In genomic region chr10:67540591-67540990, GRCm38 (mm10) we compare ENCODE assay signal across 17 mouse cellular contexts. TPM values are rescaled to one million over a fixed set of nuclear protein-coding genes. Genes with fewer than 3 reads are reported as not detected.
DNase-seq lines count a peak whose midpoint lies in the region; ATAC-seq and TF ChIP-seq lines count a peak whose summit lies in the region.
"Had no signal": no experiment of that assay in that cellular context is flagged by ENCODE, and none has a peak within 500 bp of the region (broad histone marks: within the 10 kb centered on the region; RNA-seq: fewer than 3 reads in every experiment).

No protein-coding gene starts in this region.

- peaks cover 12% of the 10 kb centered on the region; the same call in 1 of the 2 replicates for H3K4me1 ChIP-seq in forebrain, embryonic 11.5 days (replicated peaks; ENCODE audit: control insufficient read depth, insufficient read depth, low read length)
- H3K4me1 ChIP-seq in forebrain, embryonic 14.5 days (ENCODE audit: control insufficient read depth, insufficient read depth, low read length): peaks cover 9% of the 10 kb centered on the region; the same call in 1 of the 2 replicates
- H3K4me1 ChIP-seq in heart, postnatal 0 days (ENCODE audit: control insufficient read depth, insufficient read depth): peaks cover 26% of the 10 kb centered on the region
- H3K4me1 ChIP-seq in midbrain, embryonic 12.5 days: peaks cover 34% of the 10 kb centered on the region
- peaks cover 56% of the 10 kb centered on the region for H3K4me1 ChIP-seq in midbrain, embryonic 15.5 days
- H3K4me1 ChIP-seq in limb, embryonic 12.5 days (replicated peaks): peaks cover 34% of the 10 kb centered on the region

- no peak for TF ChIP-seq CTCF in heart, postnatal 0 days (IDR thresholded peaks at IDR 0.05; ENCODE audit: low read depth)

- H3K4me2 ChIP-seq in forebrain, embryonic 11.5 days (ENCODE audit: low read depth, low read length, severe bottlenecking): peak overlapping the region; percentile 15; the same call in 1 of the 2 replicates
- no peak overlapping the region for H3K4me2 ChIP-seq in forebrain, embryonic 14.5 days (ENCODE audit: low read length)
- H3K4me2 ChIP-seq in heart, postnatal 0 days (ENCODE audit: low read depth, low read length): no peak overlapping the region
- 0 out of 2 replicates have a peak overlapping the region, but pooled peaks have one; percentile 5 for H3K4me2 ChIP-seq in midbrain, embryonic 12.5 days (replicated peaks)
- no peak overlapping the region for H3K4me2 ChIP-seq in midbrain, embryonic 15.5 days
- peak overlapping the region; percentile 19; the same call in 1 of the 2 replicates for H3K4me2 ChIP-seq in limb, embryonic 12.5 days

- no peak overlapping the region for H3K9ac ChIP-seq in forebrain, embryonic 11.5 days (ENCODE audit: low read length)
- no peak overlapping the region for H3K9ac ChIP-seq in forebrain, embryonic 14.5 days (ENCODE audit: low read length)
- H3K9ac ChIP-seq in heart, postnatal 0 days (replicated peaks; ENCODE audit: low read depth, low read length): no peak overlapping the region
- H3K9ac ChIP-seq in midbrain, embryonic 12.5 days (replicated peaks): no peak overlapping the region
- no peak overlapping the region for H3K9ac ChIP-seq in midbrain, embryonic 15.5 days
- no peak overlapping the region for H3K9ac ChIP-seq in limb, embryonic 12.5 days (replicated peaks)

- ATAC-seq in forebrain, embryonic 11.5 days (replicated peaks; ENCODE audit: low FRiP score): no peak
- ATAC-seq in forebrain, embryonic 14.5 days: no peak
- ATAC-seq in heart, postnatal 0 days (ENCODE audit: insufficient read depth, low read depth): no peak
- no peak for ATAC-seq in midbrain, embryonic 12.5 days (ENCODE audit: low FRiP score, low read depth)
- no peak for ATAC-seq in midbrain, embryonic 15.5 days (replicated peaks)
- ATAC-seq in limb, embryonic 12.5 days (ENCODE audit: insufficient number of reproducible peaks, insufficient read depth, low FRiP score, low TSS enrichment, low read depth): no peak
- ATAC-seq: inflammation-experienced regulatory T-cells, adult 6 months; lung, postnatal 0 days had no signal

- DNase-seq in forebrain, embryonic 11.5 days (ENCODE audit: low spot score): peak; percentile 51
- no peak for DNase-seq in forebrain, embryonic 14.5 days (ENCODE audit: low spot score)
- no peak for DNase-seq in heart, postnatal 0 days (ENCODE audit: low spot score)
- no peak for DNase-seq in heart, adult 18-20 months
- DNase-seq in ovary, postnatal 36 days (ENCODE audit: low spot score): no peak
- DNase-seq: adrenal gland, postnatal 36 days; B cell, adult 2 months; cerebellum, postnatal 36 days; gastrocnemius, postnatal 10 days; kidney, postnatal 4 days; layer of hippocampus, postnatal 36 days; thymus, postnatal 4 days had no signal

- H3K36me3 ChIP-seq in forebrain, embryonic 11.5 days (ENCODE audit: control insufficient read depth, insufficient read depth, low read length): no peaks in the 10 kb centered on the region
- peaks cover 2% of the 10 kb centered on the region; the same call in 1 of the 2 replicates for H3K36me3 ChIP-seq in forebrain, embryonic 14.5 days (ENCODE audit: control insufficient read depth, insufficient read depth, low read length)
- H3K36me3 ChIP-seq in heart, postnatal 0 days (replicated peaks; ENCODE audit: control insufficient read depth, insufficient read depth, low read length): peaks cover 9% of the 10 kb centered on the region
- H3K36me3 ChIP-seq in midbrain, embryonic 12.5 days: no peaks in the 10 kb centered on the region
- no peaks in the 10 kb centered on the region for H3K36me3 ChIP-seq in midbrain, embryonic 15.5 days (replicated peaks)
- 0 out of 2 replicates have a peak, but pooled peaks cover 5% of the 10 kb centered on the region for H3K36me3 ChIP-seq in limb, embryonic 12.5 days

- TF ChIP-seq EP300 in heart, postnatal 0 days (IDR thresholded peaks at IDR 0.05; ENCODE audit: low read depth): no peak

- WGBS in forebrain, embryonic 11.5 days: 6% methylated on average over 19 of the region's 19 CpGs
- WGBS in forebrain, embryonic 14.5 days: 9% methylated on average over 19 of the region's 19 CpGs
- 31% methylated on average over 19 of the region's 19 CpGs for WGBS in heart, postnatal 0 days
- 7% methylated on average over 19 of the region's 19 CpGs for WGBS in midbrain, embryonic 12.5 days
- 10% methylated on average over 19 of the region's 19 CpGs for WGBS in midbrain, embryonic 15.5 days
- WGBS in limb, embryonic 12.5 days: 10% methylated on average over 19 of the region's 19 CpGs

- H3K4me3 ChIP-seq in forebrain, embryonic 11.5 days (ENCODE audit: low read depth, low read length): no peak overlapping the region; the same call in 1 of the 2 replicates
- H3K4me3 ChIP-seq in forebrain, embryonic 14.5 days (ENCODE audit: low read depth, low read length): no peak overlapping the region
- peak overlapping the region; percentile 7; the same call in 1 of the 2 replicates for H3K4me3 ChIP-seq in heart, postnatal 0 days (ENCODE audit: low read depth, low read length)
- H3K4me3 ChIP-seq in midbrain, embryonic 12.5 days: peak overlapping the region; percentile 12; the same call in 1 of the 2 replicates
- H3K4me3 ChIP-seq in midbrain, embryonic 15.5 days: no peak overlapping the region
- H3K4me3 ChIP-seq in limb, embryonic 12.5 days (replicated peaks): peak overlapping the region; percentile 9; the same call in 1 of the 2 replicates

- H3K9me3 ChIP-seq in forebrain, embryonic 11.5 days (ENCODE audit: control insufficient read depth, low read length): no peaks in the 10 kb centered on the region
- no peaks in the 10 kb centered on the region for H3K9me3 ChIP-seq in forebrain, embryonic 14.5 days (replicated peaks; ENCODE audit: control insufficient read depth, low read length)
- no peaks in the 10 kb centered on the region for H3K9me3 ChIP-seq in heart, postnatal 0 days (replicated peaks; ENCODE audit: control insufficient read depth, low read length)
- no peaks in the 10 kb centered on the region for H3K9me3 ChIP-seq in midbrain, embryonic 12.5 days
- H3K9me3 ChIP-seq in midbrain, embryonic 15.5 days: no peaks in the 10 kb centered on the region
- H3K9me3 ChIP-seq in limb, embryonic 12.5 days: no peaks in the 10 kb centered on the region

- peaks cover 63% of the 10 kb centered on the region for H3K27me3 ChIP-seq in forebrain, embryonic 11.5 days (ENCODE audit: control insufficient read depth, insufficient read depth, low read length)
- peaks cover 68% of the 10 kb centered on the region for H3K27me3 ChIP-seq in forebrain, embryonic 14.5 days (replicated peaks; ENCODE audit: control insufficient read depth, insufficient read depth, low read length)
- H3K27me3 ChIP-seq in heart, postnatal 0 days (ENCODE audit: control insufficient read depth, insufficient read depth, low read length): peaks cover 41% of the 10 kb centered on the region
- peaks cover 66% of the 10 kb centered on the region for H3K27me3 ChIP-seq in midbrain, embryonic 12.5 days
- H3K27me3 ChIP-seq in midbrain, embryonic 15.5 days (replicated peaks): peaks cover 65% of the 10 kb centered on the region
- peaks cover 63% of the 10 kb centered on the region for H3K27me3 ChIP-seq in limb, embryonic 12.5 days

- H3K27ac ChIP-seq in forebrain, embryonic 11.5 days (ENCODE audit: low read depth, low read length): no peak overlapping the region
- H3K27ac ChIP-seq in forebrain, embryonic 14.5 days (ENCODE audit: low read depth, low read length): no peak overlapping the region
- H3K27ac ChIP-seq in heart, postnatal 0 days (ENCODE audit: low read depth): no peak overlapping the region
- H3K27ac ChIP-seq in midbrain, embryonic 12.5 days (replicated peaks): no peak overlapping the region
- H3K27ac ChIP-seq in midbrain, embryonic 15.5 days: no peak overlapping the region
- H3K27ac ChIP-seq in limb, embryonic 12.5 days: no peak overlapping the region

RNA-seq across cellular contexts. Expression of gene Egr2, which starts 5.3 kb away (rescaled TPM):
- 0.29 TPM in 1 of 2 replicates, not detected in the other for polyA plus RNA-seq in forebrain, embryonic 11.5 days (2014; fragmentation: Nextera tagmentation; extraction: Ambion mirVana)
- 0.08 and 0.12 TPM in 2 replicates for polyA plus RNA-seq in forebrain, embryonic 14.5 days (2014; fragmentation: Nextera tagmentation; extraction: Ambion mirVana)
- total RNA-seq in heart, postnatal 0 days (2014; rRNA removed; ENCODE audit: low replicate concordance): 3.6 and 4.1 TPM in 2 replicates
- 0.60 and 0.73 TPM in 2 replicates for polyA plus RNA-seq in heart, postnatal 0 days (2015; fragmentation: Nextera tagmentation; extraction: Ambion mirVana)
- under 1 TPM; 0.75 to 0.92 TPM for total RNA-seq in heart, adult 18-20 months (2021)
- 0.25 and 0.26 TPM in 2 replicates for polyA plus RNA-seq in midbrain, embryonic 12.5 days (2016; fragmentation: Nextera tagmentation; extraction: Ambion mirVana)
- 0.29 and 0.72 TPM in 2 replicates for polyA plus RNA-seq in midbrain, embryonic 15.5 days (2015; fragmentation: Nextera tagmentation; extraction: Ambion mirVana)
- polyA plus RNA-seq in limb, embryonic 12.5 days (2016; fragmentation: Nextera tagmentation; extraction: Ambion mirVana): 0.19 and 0.24 TPM in 2 replicates

RNA-seq across cellular contexts. Expression of gene Ado, which starts 8.2 kb away (rescaled TPM):
- 60.8 and 62.9 TPM in 2 replicates for polyA plus RNA-seq in forebrain, embryonic 11.5 days (2014; fragmentation: Nextera tagmentation; extraction: Ambion mirVana)
- polyA plus RNA-seq in forebrain, embryonic 14.5 days (2014; fragmentation: Nextera tagmentation; extraction: Ambion mirVana): 67.3 and 80.5 TPM in 2 replicates
- total RNA-seq in heart, postnatal 0 days (2014; rRNA removed; ENCODE audit: low replicate concordance): 28.9 and 33.4 TPM in 2 replicates
- 29.9 and 30.6 TPM in 2 replicates for polyA plus RNA-seq in heart, postnatal 0 days (2015; fragmentation: Nextera tagmentation; extraction: Ambion mirVana)
- total RNA-seq in heart, adult 18-20 months (2021): 10 to 100 TPM; 16.0 to 18.3 TPM
- 74.8 and 75.9 TPM in 2 replicates for polyA plus RNA-seq in midbrain, embryonic 12.5 days (2016; fragmentation: Nextera tagmentation; extraction: Ambion mirVana)
- polyA plus RNA-seq in midbrain, embryonic 15.5 days (2015; fragmentation: Nextera tagmentation; extraction: Ambion mirVana): 73.8 and 76.5 TPM in 2 replicates
- polyA plus RNA-seq in limb, embryonic 12.5 days (2016; fragmentation: Nextera tagmentation; extraction: Ambion mirVana): 80.9 and 81.4 TPM in 2 replicates

Comparison
In these comparisons a context has a peak if more than half of its experiments do, and no peak if none do; other contexts are left out.
1. H3K4me2 ChIP-seq: peak in forebrain, embryonic 11.5 days (single experiment), midbrain, embryonic 12.5 days (single experiment) and limb, embryonic 12.5 days (single experiment); none in forebrain, embryonic 14.5 days (single experiment), heart, postnatal 0 days (single experiment) and midbrain, embryonic 15.5 days (single experiment).
2. H3K4me3 ChIP-seq: peak in heart, postnatal 0 days (single experiment), midbrain, embryonic 12.5 days (single experiment) and limb, embryonic 12.5 days (single experiment); none in forebrain, embryonic 11.5 days (single experiment), forebrain, embryonic 14.5 days (single experiment) and midbrain, embryonic 15.5 days (single experiment).